Mouse (Mus musculus): ENCODE measurements at regions not wholly inside any gene's neighbourhood (a gene's known extent, or its start where the extent isn't known, plus 50 kb on each side); places are given as distances from the start of the nearest gene placed in this dataset.

GRCm38 (mm10) chr5:67550257-67550656, 57.4 kb upstream of the Shisa3 start:
- no peak for TF ChIP-seq CTCF (IDR thresholded peaks at IDR 0.05; ENCODE audit: low read depth)
- TF ChIP-seq EP300 (IDR thresholded peaks at IDR 0.05; ENCODE audit: low read depth): no peak
